ENCODE assay signal across 1 mouse cellular context in genomic region chr7:5038940-5039339, GRCm38 (mm10).
A peak's percentile ranks its signal among the peaks of the same experiment; 100 is the strongest.
TF ChIP-seq lines count a peak whose summit lies in the region.

No protein-coding gene starts in this region.

TF ChIP-seq in MEL, 35 proteins besides CTCF, POLR2A, EP300 and RAD21 (continued from another document):
- no peak for TF ChIP-seq CHD1 (IDR thresholded peaks at IDR 0.05; ENCODE audit: low read depth, low read length)
- TF ChIP-seq ZC3H11A (IDR thresholded peaks at IDR 0.05; ENCODE audit: low read depth, low read length) = no peak
- no peak for TF ChIP-seq ZMIZ1 (IDR thresholded peaks at IDR 0.05; ENCODE audit: low read depth, low read length)
- no peak for TF ChIP-seq UBTF (IDR thresholded peaks at IDR 0.05; ENCODE audit: borderline replicate concordance, insufficient read depth, low read depth, low read length)
- TF ChIP-seq MXI1 (IDR thresholded peaks at IDR 0.05; ENCODE audit: low read depth, low read length) = 0 out of 2 replicates have a peak, but pooled peaks have one; percentile 7
